Mouse (Mus musculus): Measurements from ENCODE around the gene Ccdc86.

The Ccdc86 gene

GRCm38 (mm10) chr19:10949112-10949511 lies at the start of gene Ccdc86:
Gene Ccdc86, minus strand, starts transcription at chr19:10949266.
- DNase-seq (ENCODE audit: low spot score), result peak; percentile 96

GRCm38 (mm10) chr19:10993150-10993549 lies 44.1 kb upstream of the Ccdc86 start, which contains the start of gene Ms4a15:
Gene Ms4a15, minus strand, starts transcription at chr19:10993250.
- no peak for DNase-seq (ENCODE audit: low spot score)

GRCm38 (mm10) chr19:10991911-10992310 lies 42.8 kb upstream of the Ccdc86 start:
- no peak for DNase-seq (ENCODE audit: low spot score)

GRCm38 (mm10) chr19:10990751-10991150 lies 41.7 kb upstream of the Ccdc86 start:
- DNase-seq (ENCODE audit: low spot score), result no peak

- no peak for DNase-seq (ENCODE audit: low spot score)
Observed at GRCm38 (mm10) chr19:10988563-10988962, 39.5 kb upstream of the Ccdc86 start.

- no peak for DNase-seq (ENCODE audit: low spot score)
Observed at GRCm38 (mm10) chr19:10985889-10986288, 36.8 kb upstream of the Ccdc86 start.

- DNase-seq (ENCODE audit: low spot score), result no peak
Observed at GRCm38 (mm10) chr19:10984551-10984950, 35.5 kb upstream of the Ccdc86 start.

- no peak for DNase-seq (ENCODE audit: low spot score)
Observed at GRCm38 (mm10) chr19:10983146-10983545, 34.1 kb upstream of the Ccdc86 start.

GRCm38 (mm10) chr19:10980210-10980609 lies 31.1 kb upstream of the Ccdc86 start:
- no peak for DNase-seq (ENCODE audit: low spot score)

- peak; percentile 42 for DNase-seq (ENCODE audit: low spot score)
Observed at GRCm38 (mm10) chr19:10979184-10980168, 30.4 kb upstream of the Ccdc86 start.

- DNase-seq (ENCODE audit: low spot score), result no peak
Observed at GRCm38 (mm10) chr19:10976318-10976717, 27.3 kb upstream of the Ccdc86 start.

GRCm38 (mm10) chr19:10975187-10975586 lies 26.1 kb upstream of the Ccdc86 start:
- DNase-seq (ENCODE audit: low spot score), result no peak

- no peak for DNase-seq (ENCODE audit: low spot score)
Observed at GRCm38 (mm10) chr19:10974238-10974865, 25.3 kb upstream of the Ccdc86 start, which contains the start of gene Ms4a10. Gene Ms4a10, minus strand, starts transcription at chr19:10974670.

GRCm38 (mm10) chr19:10973187-10973586 lies 24.1 kb upstream of the Ccdc86 start:
- DNase-seq (ENCODE audit: low spot score), result no peak

GRCm38 (mm10) chr19:10972660-10973059 lies 23.6 kb upstream of the Ccdc86 start:
- no peak for DNase-seq (ENCODE audit: low spot score)

- no peak for DNase-seq (ENCODE audit: low spot score)
Observed at GRCm38 (mm10) chr19:10970457-10970856, 21.4 kb upstream of the Ccdc86 start.

- no peak for DNase-seq (ENCODE audit: low spot score)
Observed at GRCm38 (mm10) chr19:10968578-10968977, 19.5 kb upstream of the Ccdc86 start.

- DNase-seq (ENCODE audit: low spot score), result no peak
Observed at GRCm38 (mm10) chr19:10965721-10966120, 16.7 kb upstream of the Ccdc86 start.

- no peak for DNase-seq (ENCODE audit: low spot score)
Observed at GRCm38 (mm10) chr19:10959978-10960346, 10.9 kb upstream of the Ccdc86 start.

- DNase-seq (ENCODE audit: low spot score), result peak; percentile 71
Observed at GRCm38 (mm10) chr19:10959085-10959977, 10.3 kb upstream of the Ccdc86 start.

GRCm38 (mm10) chr19:10952021-10952939 lies 3.2 kb upstream of the Ccdc86 start:
- DNase-seq (ENCODE audit: low spot score), result peak; percentile 62

Data from MN1 (cell line).